Mouse (Mus musculus): ENCODE data around the gene Rc3h1. TPM values are rescaled to one million over a fixed set of nuclear protein-coding genes. Genes with fewer than 3 reads are reported as not detected.

The Rc3h1 gene
- polyA plus RNA-seq, 1 experiment from 2014 or later: 13.0 TPM

- H3K27ac ChIP-seq (ENCODE audit: low read depth, low read length): no peak overlapping the region
- no peaks in the 10 kb centered on the region for H3K9me3 ChIP-seq (ENCODE audit: control insufficient read depth, low read length)
- H3K4me3 ChIP-seq (ENCODE audit: low read depth, low read length): no peak overlapping the region
- ATAC-seq (ENCODE audit: low read depth): no peak
- no peaks in the 10 kb centered on the region for H3K36me3 ChIP-seq (ENCODE audit: control insufficient read depth, insufficient read depth, low read length)
- no peak overlapping the region for H3K9ac ChIP-seq (replicated peaks; ENCODE audit: low read depth, low read length)
- no peaks in the 10 kb centered on the region for H3K4me1 ChIP-seq (ENCODE audit: control insufficient read depth, insufficient read depth, low read length)
- no peak overlapping the region for H3K4me2 ChIP-seq (ENCODE audit: low read depth, low read length)
- H3K27me3 ChIP-seq (ENCODE audit: control insufficient read depth, insufficient read depth, low read length): no peaks in the 10 kb centered on the region
- WGBS: 71% methylated on average over 4 of the region's 4 CpGs
These were observed 98.7 kb downstream of the Rc3h1 start for GRCm38 (mm10) chr1:161004942-161005341.

GRCm38 (mm10) chr1:161005526-161005925, 99.3 kb downstream of the Rc3h1 start:
- Histone ChIP-seq H3K36me3 (ENCODE audit: control insufficient read depth, insufficient read depth, low read length) (no peaks in the 10 kb centered on the region), H3K4me1 (ENCODE audit: control insufficient read depth, insufficient read depth, low read length) (no peaks in the 10 kb centered on the region), H3K4me3 (ENCODE audit: low read depth, low read length) (no peak overlapping the region), H3K9me3 (ENCODE audit: control insufficient read depth, low read length) (no peaks in the 10 kb centered on the region), H3K4me2 (ENCODE audit: low read depth, low read length) (no peak overlapping the region), H3K27ac (ENCODE audit: low read depth, low read length) (no peak overlapping the region), H3K27me3 (ENCODE audit: control insufficient read depth, insufficient read depth, low read length) (no peaks in the 10 kb centered on the region), H3K9ac (replicated peaks; ENCODE audit: low read depth, low read length) (no peak overlapping the region)
- 45% methylated on average over 3 of the region's 3 CpGs for WGBS
- no peak for ATAC-seq (ENCODE audit: low read depth)

GRCm38 (mm10) chr1:161006471-161006870, 100.3 kb downstream of the Rc3h1 start:
- Histone ChIP-seq H3K4me3 (ENCODE audit: low read depth, low read length) (no peak overlapping the region), H3K4me1 (ENCODE audit: control insufficient read depth, insufficient read depth, low read length) (no peaks in the 10 kb centered on the region), H3K27ac (ENCODE audit: low read depth, low read length) (no peak overlapping the region), H3K9me3 (ENCODE audit: control insufficient read depth, low read length) (no peaks in the 10 kb centered on the region), H3K4me2 (ENCODE audit: low read depth, low read length) (no peak overlapping the region), H3K36me3 (ENCODE audit: control insufficient read depth, insufficient read depth, low read length) (no peaks in the 10 kb centered on the region), H3K27me3 (ENCODE audit: control insufficient read depth, insufficient read depth, low read length) (no peaks in the 10 kb centered on the region), H3K9ac (replicated peaks; ENCODE audit: low read depth, low read length) (no peak overlapping the region)
- 84% methylated on average over 5 of the region's 5 CpGs for WGBS
- ATAC-seq (ENCODE audit: low read depth): no peak

- 92% methylated on average over 2 of the region's 2 CpGs for WGBS
- Histone ChIP-seq H3K4me3 (ENCODE audit: low read depth, low read length) (no peak overlapping the region), H3K27ac (ENCODE audit: low read depth, low read length) (no peak overlapping the region), H3K4me2 (ENCODE audit: low read depth, low read length) (no peak overlapping the region), H3K9me3 (ENCODE audit: control insufficient read depth, low read length) (no peaks in the 10 kb centered on the region), H3K4me1 (ENCODE audit: control insufficient read depth, insufficient read depth, low read length) (no peaks in the 10 kb centered on the region), H3K27me3 (ENCODE audit: control insufficient read depth, insufficient read depth, low read length) (no peaks in the 10 kb centered on the region), H3K36me3 (ENCODE audit: control insufficient read depth, insufficient read depth, low read length) (peaks cover 4% of the 10 kb centered on the region; the same call in 1 of the 2 replicates), H3K9ac (replicated peaks; ENCODE audit: low read depth, low read length) (no peak overlapping the region)
- ATAC-seq (ENCODE audit: low read depth): no peak
These were observed 101.8 kb downstream of the Rc3h1 start for GRCm38 (mm10) chr1:161008038-161008437.

- peaks cover 4% of the 10 kb centered on the region; the same call in 1 of the 2 replicates for H3K36me3 ChIP-seq (ENCODE audit: control insufficient read depth, insufficient read depth, low read length)
- no peaks in the 10 kb centered on the region for H3K27me3 ChIP-seq (ENCODE audit: control insufficient read depth, insufficient read depth, low read length)
- no peak for ATAC-seq (ENCODE audit: low read depth)
- WGBS: 88% methylated on average over 4 of the region's 4 CpGs
- H3K9ac ChIP-seq (replicated peaks; ENCODE audit: low read depth, low read length): no peak overlapping the region
- H3K4me3 ChIP-seq (ENCODE audit: low read depth, low read length): no peak overlapping the region
- no peaks in the 10 kb centered on the region for H3K9me3 ChIP-seq (ENCODE audit: control insufficient read depth, low read length)
- no peak overlapping the region for H3K4me2 ChIP-seq (ENCODE audit: low read depth, low read length)
- no peaks in the 10 kb centered on the region for H3K4me1 ChIP-seq (ENCODE audit: control insufficient read depth, insufficient read depth, low read length)
- H3K27ac ChIP-seq (ENCODE audit: low read depth, low read length): no peak overlapping the region
These were observed 104.2 kb downstream of the Rc3h1 start for GRCm38 (mm10) chr1:161010436-161010835.

GRCm38 (mm10) chr1:161016378-161016777, 110.2 kb downstream of the Rc3h1 start:
- no peak overlapping the region for H3K9ac ChIP-seq (replicated peaks; ENCODE audit: low read depth, low read length)
- H3K36me3 ChIP-seq (ENCODE audit: control insufficient read depth, insufficient read depth, low read length): peaks cover 34% of the 10 kb centered on the region
- ATAC-seq (ENCODE audit: low read depth): no peak
- no peaks in the 10 kb centered on the region for H3K27me3 ChIP-seq (ENCODE audit: control insufficient read depth, insufficient read depth, low read length)
- H3K4me3 ChIP-seq (ENCODE audit: low read depth, low read length): no peak overlapping the region
- H3K27ac ChIP-seq (ENCODE audit: low read depth, low read length): no peak overlapping the region
- H3K4me2 ChIP-seq (ENCODE audit: low read depth, low read length): no peak overlapping the region
- H3K9me3 ChIP-seq (ENCODE audit: control insufficient read depth, low read length): no peaks in the 10 kb centered on the region
- no peaks in the 10 kb centered on the region for H3K4me1 ChIP-seq (ENCODE audit: control insufficient read depth, insufficient read depth, low read length)
- 86% methylated on average over 2 of the region's 2 CpGs for WGBS

GRCm38 (mm10) chr1:161020051-161020450, 113.8 kb downstream of the Rc3h1 start:
- Histone ChIP-seq H3K9ac (replicated peaks; ENCODE audit: low read depth, low read length) (no peak overlapping the region), H3K27ac (ENCODE audit: low read depth, low read length) (no peak overlapping the region), H3K4me2 (ENCODE audit: low read depth, low read length) (no peak overlapping the region), H3K4me1 (ENCODE audit: control insufficient read depth, insufficient read depth, low read length) (no peaks in the 10 kb centered on the region), H3K9me3 (ENCODE audit: control insufficient read depth, low read length) (no peaks in the 10 kb centered on the region), H3K27me3 (ENCODE audit: control insufficient read depth, insufficient read depth, low read length) (no peaks in the 10 kb centered on the region), H3K4me3 (ENCODE audit: low read depth, low read length) (no peak overlapping the region), H3K36me3 (ENCODE audit: control insufficient read depth, insufficient read depth, low read length) (peaks cover 30% of the 10 kb centered on the region)
- WGBS: 95% methylated on average over 14 of the region's 14 CpGs
- ATAC-seq (ENCODE audit: low read depth): no peak

Other genes with a start within 250 kb of the Rc3h1 start
- 45.6 and 61.3 TPM in 2 replicates for gene Rabgap1l, start 113.2 kb upstream of the Rc3h1 start, polyA plus RNA-seq (2014; fragmentation: Nextera tagmentation; extraction: Ambion mirVana)
- 2.4 and 3.0 TPM in 2 replicates for gene Serpinc1, start 72.2 kb downstream of the Rc3h1 start, polyA plus RNA-seq (2014; fragmentation: Nextera tagmentation; extraction: Ambion mirVana)
- gene Zbtb37, start 128.4 kb downstream of the Rc3h1 start, polyA plus RNA-seq (2014; fragmentation: Nextera tagmentation; extraction: Ambion mirVana): 12.3 and 19.1 TPM in 2 replicates
- gene Dars2, start 164.2 kb downstream of the Rc3h1 start, polyA plus RNA-seq (2014; fragmentation: Nextera tagmentation; extraction: Ambion mirVana): 26.4 and 29.3 TPM in 2 replicates
- 7.8 and 9.3 TPM in 2 replicates for gene Cenpl, start 164.3 kb downstream of the Rc3h1 start, polyA plus RNA-seq (2014; fragmentation: Nextera tagmentation; extraction: Ambion mirVana)
- 22.6 and 25.3 TPM in 2 replicates for gene Klhl20, start 225.1 kb downstream of the Rc3h1 start, polyA plus RNA-seq (2014; fragmentation: Nextera tagmentation; extraction: Ambion mirVana)
- 24.6 and 28.3 TPM in 2 replicates for gene Ankrd45, start 236.3 kb downstream of the Rc3h1 start, polyA plus RNA-seq (2014; fragmentation: Nextera tagmentation; extraction: Ambion mirVana)